Mouse (Mus musculus) olfactory bulb, adult 2 months (tissue): ENCODE results near the gene Dync1li1.

Experiments used
- CTCF ChIP-seq: fragments of 200-500 bp; IDR thresholded peaks from 2 replicates; pipeline ENCODE4 v1.5.1; 2012; ENCODE audit warnings: low read depth, mild to moderate bottlenecking, low read length, moderate library complexity; ENCODE audit not compliant: insufficient read depth
- POLR2A ChIP-seq: fragments of 200-500 bp; IDR thresholded peaks from 2 replicates; pipeline ENCODE4 v1.6.1; 2012; ENCODE audit warnings: mild to moderate bottlenecking, low read depth, low read length, moderate library complexity; ENCODE audit not compliant: insufficient read depth

- TF ChIP-seq CTCF (no peak), POLR2A (no peak)
These were observed 79.5 kb downstream of the Dync1li1 start for GRCm38 (mm10) chr9:114768066-114768465.
